Mouse (Mus musculus) neutrophil, adult 5-6 weeks (primary cell): ENCODE results near the gene Alpk3. TPM values are rescaled to one million over a fixed set of nuclear protein-coding genes. Genes with fewer than 3 reads are reported as not detected.

ENCODE experiments used
- ATAC-seq: fragments of 151-379, 151-347 bp; 2 replicates; pipeline ENCODE4 v1.8.0; 2017; ENCODE audit warnings: mild to moderate bottlenecking, moderate TSS enrichment; ENCODE audit not compliant: insufficient number of reproducible peaks, poor library complexity, low FRiP score, severe bottlenecking; ENCODE audit errors: extremely low read depth
- total RNA-seq: library from RNA; stranded (forward); fragments of 200-1000 nt; gene quantifications from 2 replicates; pipeline ENCODE4 v1.2.3, GENCODE M21; 2017

Alpk3 gene
- total RNA-seq, 1 experiment from 2014 or later = 0.12 TPM

DNA sequence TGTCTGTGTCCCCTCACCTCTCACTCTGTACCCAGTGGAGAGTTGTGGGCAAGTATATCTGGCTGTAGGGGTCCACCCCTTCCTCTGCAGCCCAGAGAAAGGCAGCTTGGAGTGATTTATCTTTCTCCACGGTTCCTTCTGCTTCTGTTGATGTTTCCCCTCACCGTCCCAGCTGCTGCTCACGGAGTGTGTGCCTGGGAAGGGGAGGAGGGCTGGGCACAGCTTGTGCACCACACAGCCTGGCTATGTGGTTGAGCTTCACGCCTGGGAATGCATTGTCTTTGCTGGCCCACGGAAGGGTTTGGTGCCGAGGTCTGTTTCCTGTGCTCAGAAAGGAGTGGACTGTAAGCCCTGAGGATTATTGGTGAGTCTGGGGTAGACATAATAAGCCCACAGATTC lies 9.3 kb downstream of the Alpk3 start:
- ATAC-seq = no peak

DNA sequence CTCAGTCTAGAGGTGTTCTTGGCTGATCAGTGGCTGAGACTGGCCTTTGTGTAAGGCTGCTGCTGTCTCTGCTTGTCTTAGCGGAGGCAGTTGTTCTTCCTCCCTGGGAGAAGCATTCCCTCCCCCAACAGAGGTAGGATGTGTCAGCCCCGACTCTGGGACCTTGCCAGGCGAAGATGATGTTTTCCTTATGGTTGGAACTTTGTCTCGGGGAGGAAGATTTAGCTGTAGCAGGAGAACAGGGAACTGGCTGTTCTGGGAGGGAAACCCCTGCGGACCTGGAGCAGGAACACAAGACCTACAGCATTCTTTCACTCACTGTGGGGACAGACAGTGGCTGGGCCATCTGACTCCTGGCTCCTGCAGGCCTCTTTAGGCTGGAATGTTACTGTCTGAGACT lies 15.1 kb downstream of the Alpk3 start:
- no peak for ATAC-seq

DNA sequence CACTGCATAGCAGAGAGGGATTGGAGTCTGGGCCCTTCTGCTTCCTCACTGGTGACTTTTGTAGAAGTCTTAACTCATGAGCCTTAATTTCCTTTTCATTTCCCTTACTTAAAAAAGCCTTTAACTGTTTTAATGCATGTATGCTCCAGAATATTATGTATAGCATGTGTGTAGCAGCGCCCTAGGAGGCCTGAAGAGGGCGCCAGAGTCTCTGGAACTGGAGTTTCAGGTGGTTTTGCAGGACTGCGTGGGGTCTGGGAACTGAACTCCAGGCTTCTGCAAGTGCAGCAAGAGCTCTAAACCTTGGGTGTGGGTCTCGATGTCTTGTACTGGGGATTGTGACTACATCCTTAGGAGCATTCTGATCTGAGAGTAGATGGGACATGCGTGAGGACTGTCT lies 15.9 kb downstream of the Alpk3 start:
- ATAC-seq = no peak

DNA sequence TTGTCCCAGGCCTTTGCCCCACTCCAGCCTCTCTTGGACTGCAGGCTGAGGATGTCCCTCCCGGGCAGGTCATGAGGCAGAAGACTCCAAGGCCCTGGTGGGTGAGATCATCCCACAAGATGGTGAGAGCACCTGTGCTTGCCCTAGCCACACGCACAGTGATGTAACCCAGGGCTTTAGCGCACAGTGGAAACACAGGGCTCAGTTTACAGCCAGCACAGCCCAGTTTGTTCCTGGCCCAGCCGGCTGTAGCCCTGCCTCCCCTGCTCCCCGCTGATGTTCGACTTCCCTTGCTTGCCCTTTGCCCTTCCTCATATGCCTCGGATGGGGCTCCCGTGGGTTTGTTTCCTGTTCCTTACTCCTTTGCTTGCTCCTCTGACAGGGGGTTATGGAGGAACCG lies 17.1 kb downstream of the Alpk3 start:
- no peak for ATAC-seq

DNA sequence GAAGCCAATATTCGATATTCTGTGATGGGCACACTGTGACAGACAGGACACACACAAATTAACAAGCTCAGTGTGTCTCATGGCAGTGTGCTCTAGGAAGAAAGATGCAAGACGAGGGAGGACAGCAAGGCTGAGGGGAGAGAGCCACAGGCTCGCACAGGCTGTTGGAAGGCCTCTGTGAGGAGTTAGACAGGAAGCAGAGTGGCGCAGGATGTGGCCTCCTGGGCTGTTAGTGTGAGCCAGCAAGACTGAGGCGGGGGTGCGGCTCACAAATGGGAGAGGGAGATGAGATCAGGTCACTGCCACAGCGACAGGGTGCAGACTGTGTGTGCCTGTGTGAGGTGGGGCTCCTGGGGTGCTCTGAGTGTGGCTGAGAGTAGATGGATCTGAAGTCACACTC lies 17.9 kb downstream of the Alpk3 start:
- ATAC-seq = peak; percentile 17; the same call in 1 of the 2 replicates

DNA sequence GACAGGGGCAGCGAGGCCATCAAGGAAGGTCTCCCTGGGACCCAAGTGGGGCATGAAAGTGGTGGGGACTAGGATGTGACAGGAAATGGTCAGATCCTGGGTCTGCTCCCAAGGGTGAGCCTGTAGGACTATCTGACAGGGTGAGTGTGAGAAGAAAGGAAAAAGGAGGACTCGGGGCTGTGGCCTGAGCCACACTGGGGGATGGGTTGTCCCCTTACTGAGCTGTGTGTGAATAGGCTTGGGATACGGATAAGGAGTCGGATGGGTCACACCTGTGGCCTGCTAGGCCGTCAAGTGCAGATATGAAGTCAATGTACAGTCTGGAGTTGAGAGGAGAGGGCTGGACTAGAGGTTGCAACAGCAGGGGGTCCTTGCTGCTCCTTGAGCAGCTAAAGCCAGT lies 18.3 kb downstream of the Alpk3 start:
- ATAC-seq = no peak

DNA sequence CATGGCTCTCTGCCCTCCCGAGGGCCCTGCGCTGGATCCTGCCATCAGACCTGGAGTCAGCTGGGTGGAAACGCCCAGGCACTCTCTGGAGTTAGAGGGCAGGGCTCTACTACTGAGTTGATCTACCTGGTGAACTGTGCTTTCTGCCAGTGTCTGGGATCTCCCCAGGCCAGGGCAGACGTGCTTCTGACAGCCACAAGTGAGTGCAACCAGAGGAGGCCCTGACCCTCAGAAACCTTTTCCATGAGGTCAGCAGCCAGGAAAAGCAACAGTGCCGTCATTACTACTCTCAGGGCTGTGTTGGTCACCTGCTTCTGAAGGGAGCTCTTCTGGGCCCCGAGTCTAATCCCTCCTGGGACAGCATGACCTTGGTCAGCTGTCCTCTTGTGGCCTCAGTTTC lies 19.6 kb downstream of the Alpk3 start:
- no peak for ATAC-seq

DNA sequence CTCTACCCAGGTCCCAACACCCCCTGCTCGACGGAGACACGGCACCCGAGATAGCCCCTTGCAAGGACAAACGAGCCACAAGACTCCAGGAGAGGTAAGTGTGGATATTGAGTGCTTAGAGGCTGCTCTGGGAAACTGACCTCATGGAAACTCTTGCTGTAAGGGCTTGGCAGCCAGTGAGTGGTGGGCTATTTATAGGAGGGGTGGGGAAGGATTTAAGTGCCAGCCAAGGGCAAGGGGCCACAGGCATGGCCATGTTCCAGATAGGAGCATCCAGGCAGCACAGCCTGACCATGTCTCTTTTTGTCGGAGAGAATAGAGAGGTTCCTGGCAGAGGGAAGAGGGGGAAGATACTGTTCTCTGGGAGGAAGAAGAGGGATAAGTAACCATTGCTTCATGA lies 21.3 kb downstream of the Alpk3 start:
- ATAC-seq = no peak

DNA sequence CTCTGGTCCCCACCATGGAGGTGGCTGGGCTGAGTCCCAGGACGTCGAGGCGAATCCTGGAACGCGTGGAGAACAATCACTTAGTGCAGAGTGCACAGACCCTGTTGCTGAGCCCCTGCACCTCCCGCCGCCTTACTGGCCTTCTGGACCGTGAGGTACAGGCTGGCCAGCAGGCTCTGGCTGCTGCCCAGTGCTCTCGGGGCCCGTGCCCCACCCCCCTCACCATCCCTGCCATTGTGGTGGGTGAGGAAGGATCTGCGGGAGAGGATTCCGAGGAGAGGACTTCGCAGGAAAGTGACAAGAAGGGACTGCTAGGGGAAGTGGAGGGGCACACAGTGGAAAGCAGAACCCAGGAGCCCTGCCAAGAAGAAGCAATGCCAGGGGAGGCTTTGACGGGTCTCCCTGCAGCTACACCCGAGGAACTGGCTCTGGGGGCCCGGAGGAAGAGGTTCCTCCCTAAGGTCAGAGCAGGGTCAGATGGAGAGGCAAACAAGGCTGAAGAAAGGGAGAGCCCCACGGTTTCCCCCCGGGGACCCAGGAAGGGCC lies 36.1 kb downstream of the Alpk3 start:
- no peak for ATAC-seq

DNA sequence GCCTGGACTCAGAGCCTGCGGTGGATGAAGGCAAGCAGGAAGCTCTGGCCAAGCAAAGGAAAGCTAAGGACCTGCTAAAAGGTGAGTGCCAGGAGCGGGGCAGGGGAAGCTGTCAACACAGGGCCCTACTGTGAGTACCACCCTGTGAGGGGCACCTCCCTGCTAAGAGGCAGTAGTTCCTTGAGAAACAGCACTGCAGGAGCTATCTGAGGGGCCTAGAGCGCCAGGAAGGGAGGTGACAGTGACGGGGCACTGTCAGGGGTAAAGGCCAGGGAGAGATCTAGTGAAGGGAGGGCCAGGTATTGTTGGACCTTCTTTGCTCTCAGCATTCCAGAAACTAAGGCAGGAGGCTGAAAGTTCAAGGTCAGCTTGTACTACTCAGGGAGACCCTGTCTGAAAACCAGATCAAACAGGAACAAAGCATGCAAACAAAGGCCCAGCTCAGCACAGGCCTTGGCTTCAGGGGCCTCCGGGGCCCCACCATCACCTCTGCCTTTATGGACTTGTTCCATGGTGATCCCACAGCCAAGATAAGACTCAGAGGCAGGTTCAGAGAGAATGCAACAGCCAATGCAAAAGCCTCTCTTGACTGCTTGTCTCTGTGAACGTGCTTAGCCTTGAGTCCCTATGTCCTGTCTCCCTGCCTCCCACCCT lies 36.8 kb downstream of the Alpk3 start:
- no peak for ATAC-seq

DNA sequence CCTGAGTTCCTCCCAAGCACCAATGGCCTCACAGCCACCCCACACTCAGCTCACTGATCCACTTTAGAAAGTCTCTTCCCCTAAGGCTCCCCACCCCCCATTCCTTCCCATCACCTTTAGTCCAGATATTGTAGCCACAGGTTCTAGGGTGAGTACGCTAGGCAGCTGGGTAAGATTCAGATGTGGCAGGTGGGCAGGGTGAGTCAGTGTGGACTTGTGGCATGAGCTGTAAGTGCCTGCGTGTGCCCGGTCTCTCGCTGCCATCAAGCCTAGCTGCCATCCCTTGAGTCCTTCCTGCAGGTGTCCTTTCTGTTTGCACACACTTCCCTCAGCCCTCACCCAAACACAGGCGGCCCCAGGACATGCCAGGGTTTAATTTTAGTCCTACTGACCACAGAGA lies 42.9 kb downstream of the Alpk3 start:
- ATAC-seq = no peak

DNA sequence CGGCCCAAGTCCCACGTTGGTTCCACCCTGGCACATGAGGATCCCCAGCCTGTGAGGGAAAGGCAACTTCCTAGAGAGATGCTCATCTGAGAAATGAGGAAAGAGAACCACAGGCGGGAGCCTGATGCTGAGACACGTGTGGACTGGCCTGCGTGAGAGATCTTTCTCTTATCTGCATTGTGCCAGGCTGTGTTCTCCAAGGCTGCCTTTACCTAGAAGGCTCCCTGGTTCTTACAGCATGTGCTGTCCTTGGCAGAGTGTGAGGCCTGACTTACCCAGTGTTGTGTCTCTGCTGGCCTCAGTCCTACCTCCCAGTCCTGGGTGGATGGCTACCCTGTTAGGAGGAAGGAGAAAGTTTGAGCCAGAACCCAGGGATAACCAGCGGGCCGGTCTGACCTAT lies 45.5 kb downstream of the Alpk3 start:
- no peak for ATAC-seq

DNA sequence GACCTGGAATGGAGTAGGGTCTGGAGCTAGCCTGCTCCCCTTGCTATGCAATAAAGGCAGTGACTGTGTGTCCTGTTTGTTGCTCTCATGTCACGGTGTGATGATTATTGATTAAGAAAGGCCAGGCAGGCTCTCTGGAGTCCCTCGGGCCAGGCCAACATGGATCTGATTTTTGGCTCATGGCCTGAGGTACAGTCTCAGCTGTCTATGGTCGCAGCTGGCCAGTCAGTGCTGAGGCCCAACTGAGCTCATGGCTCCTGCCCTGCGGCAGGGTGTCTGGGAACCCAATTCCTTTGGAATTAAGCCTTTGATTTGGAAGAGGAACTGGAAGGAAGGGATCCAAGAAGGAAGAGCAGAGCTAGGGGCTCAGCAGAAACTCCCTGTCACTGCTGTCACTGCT lies 48.1 kb downstream of the Alpk3 start:
- no peak for ATAC-seq

DNA sequence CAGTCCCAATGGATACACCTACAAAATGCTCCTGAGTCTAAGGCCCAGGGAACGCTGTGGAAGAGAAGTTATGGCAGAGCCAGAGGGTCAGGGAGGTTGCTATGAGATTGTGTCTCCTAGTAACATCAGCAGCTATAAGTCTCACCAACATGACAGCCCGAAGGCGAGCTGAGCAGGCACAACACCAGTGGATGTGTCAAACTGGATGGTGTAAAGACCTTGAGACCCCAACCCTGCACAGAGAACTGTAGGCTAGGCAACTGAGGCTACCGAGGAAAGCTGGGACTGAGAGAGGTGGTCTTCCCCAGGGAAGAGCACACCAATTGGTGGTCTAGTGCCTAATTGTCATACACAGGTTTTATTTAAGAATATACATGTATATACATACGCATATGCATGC lies 50.8 kb downstream of the Alpk3 start:
- ATAC-seq = no peak

DNA sequence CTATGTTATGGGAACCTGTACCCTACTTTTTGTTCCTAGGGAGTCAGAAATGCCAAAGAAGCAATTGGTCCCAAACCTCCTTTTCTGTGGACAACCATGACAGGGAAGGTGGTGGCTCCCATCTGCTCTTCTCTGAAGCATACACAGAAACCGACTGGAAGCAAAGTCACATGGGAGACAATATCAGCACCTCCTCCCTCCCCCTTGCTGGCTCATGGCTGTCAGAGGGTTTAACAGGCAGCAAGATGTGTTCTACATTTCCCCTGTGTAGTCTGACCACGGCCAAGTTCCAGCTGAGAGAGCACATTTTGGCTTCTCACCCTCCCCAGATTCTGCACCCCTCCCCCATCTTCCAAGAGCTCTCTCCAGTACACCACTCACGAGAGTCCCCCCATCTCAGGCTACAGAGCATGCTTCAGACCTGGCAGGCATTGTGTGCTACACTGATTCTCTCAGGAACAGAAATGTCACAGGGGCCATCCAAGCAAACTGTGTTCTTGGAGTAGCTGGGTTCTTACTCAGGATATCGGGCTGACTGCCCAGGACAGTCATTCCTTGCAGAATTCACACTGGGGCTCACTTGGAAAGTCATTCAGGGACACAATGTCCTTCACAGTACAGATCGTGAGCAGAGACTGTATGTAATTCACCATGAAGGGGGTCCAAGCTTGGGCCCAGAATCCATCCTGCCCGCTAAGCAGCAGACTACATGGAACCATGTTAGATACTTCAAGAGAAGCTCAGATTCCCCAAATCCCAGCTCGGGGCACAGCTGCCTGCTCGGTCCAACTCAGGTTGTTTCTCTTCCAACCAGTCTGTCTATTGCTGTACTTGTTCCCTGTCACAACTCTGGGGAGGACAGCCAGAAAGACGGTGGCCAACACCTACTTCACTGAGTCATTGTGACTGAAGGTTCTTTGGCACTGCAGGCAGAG lies 52.6 kb downstream of the Alpk3 start:
- ATAC-seq = no peak

DNA sequence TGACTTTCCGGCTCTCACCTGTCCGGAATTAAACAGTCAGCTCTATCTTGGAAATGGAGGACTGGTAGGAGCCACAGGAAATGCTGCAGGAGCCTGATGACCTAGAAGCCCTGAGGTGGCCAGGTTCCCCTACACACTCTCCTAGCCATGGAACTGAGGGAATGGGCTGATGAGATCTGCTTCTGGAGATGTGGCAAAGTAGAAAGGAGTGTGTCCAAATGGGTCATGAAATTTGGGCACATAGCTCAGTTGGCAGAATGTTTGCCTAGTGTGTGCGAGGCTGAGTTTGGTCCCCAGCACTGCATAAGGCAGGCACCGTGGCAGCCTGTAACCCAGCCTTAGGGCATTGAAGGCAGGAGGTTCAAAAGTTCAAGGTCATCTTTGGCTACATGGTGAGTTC lies 53.4 kb downstream of the Alpk3 start:
- ATAC-seq = no peak

DNA sequence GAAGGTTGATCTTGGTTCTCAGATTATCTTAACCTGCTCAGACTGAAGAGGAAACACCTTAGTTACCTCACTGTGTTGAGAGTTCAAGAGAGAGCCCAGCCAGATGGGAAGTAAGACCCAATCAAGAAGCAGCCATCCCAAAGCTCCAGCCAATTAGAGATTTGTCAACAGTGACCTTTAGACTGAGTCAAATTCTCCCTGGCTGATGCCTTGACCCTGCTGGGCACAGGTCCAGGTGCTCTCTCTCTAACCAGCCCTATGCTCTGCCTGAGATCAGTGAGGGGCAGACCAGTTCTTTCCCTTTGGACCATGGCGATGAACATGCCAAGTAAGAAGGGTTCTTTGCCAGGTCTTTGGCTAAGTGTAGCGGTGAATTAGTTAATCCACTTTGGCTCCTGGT lies 54.3 kb downstream of the Alpk3 start:
- ATAC-seq = no peak

DNA sequence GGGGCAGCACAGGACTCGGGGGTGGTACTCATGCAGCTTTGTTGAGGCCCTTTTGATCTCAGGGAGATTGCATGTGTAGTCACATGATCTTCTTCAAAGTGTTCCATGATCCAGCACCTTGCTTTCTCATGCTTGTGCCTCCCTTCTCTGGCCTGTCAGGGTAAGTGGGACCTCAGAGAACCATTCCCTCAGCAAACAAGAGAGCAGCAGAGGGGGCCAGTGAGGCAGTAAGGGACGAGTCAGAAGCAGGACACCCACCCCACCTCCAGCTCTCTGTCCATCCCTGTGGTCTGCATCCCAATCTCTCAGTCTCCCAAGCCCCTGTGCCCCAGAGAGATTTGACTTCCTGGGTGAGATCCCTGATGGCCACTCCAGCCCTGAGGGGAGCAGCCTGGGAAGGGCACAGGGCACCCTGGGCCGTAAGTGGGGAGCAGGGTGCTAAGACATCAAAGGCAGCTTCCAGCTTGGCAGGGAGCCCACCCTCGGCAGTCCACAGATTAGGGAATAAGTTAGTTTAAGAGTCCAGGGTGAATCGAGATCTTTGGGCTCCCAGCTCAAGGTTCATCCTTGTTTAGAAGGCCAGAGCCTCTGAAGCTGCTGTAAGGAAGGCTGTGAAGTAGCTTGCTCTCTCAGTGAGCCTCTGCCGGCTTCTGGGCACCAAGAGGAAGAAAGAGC lies 55.4 kb downstream of the Alpk3 start:
- no peak for ATAC-seq

DNA sequence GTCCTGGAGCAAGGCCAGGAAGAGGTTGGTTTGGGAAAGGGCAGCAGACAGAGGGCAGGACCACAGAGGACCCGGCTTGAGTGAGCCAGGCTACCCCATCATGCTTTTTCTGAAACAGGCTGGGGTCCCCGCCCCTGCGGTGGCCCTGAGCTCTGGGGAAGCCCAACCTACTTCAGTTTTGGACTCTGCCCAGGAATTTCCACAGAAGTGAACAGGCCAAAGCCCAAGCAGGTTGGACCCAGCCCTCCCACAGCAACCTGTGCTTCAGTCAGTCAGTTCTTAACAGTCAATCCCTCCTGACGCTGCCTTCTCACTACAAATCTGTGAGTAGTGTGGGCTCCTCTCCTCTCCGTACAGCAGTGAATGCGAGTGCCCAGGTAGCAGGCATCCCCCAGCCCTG lies 57.2 kb downstream of the Alpk3 start, which contains the start of gene Slc28a1:
Gene Slc28a1, plus strand, starts transcription at position 245 of the 400 bp plus-strand sequence.
- no peak for ATAC-seq

DNA sequence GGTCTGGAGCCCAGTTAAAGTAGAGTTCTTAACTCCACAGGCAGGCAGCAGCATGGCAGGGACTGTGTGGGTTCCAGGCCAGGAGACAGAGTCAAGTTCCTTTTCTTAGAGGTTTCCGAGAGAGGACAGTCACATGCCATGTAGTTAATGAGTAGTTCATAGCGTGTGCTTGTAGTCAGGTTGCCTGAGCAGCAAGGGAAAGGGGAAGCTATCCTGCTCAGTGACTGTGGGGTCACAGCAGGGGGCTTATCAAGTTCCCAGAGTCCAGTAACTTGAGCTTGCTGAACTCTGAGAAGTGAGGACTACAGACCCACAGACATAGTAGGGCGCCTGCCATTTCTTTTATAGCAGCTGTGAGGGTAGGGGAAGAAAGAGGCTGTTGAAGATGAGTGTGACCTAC lies 63.7 kb downstream of the Alpk3 start:
- no peak for ATAC-seq
